Mouse (Mus musculus): ENCODE data around the gene Ubash3a. TPM values are rescaled to one million over a fixed set of nuclear protein-coding genes. Genes with fewer than 3 reads are reported as not detected.

Gene Ubash3a
- total RNA-seq, 1 experiment: 6.7 TPM

DNA sequence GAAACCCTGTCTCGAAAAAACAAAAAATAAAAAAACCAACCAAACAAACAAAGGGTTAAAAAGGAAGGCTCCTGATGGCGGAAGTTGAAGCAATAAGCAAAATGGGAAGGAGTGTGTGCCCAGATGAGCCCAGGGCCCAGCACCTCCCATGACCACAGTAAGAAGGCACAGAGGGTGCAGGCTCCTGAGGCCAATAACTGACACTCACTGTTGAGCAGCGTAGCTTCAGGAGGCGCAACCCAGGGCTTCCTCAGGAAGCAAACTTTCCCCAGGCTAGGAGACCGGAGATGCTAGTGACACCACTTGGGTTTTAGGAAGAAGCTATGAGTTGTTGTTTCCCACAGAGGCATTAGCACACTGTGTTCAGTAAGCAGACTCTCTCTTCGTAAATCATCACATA is 83.2 kb downstream of the Ubash3a start:
- no peak overlapping the region for H3K4me3 ChIP-seq (ENCODE audit: insufficient read depth in 1 of 2, low read depth in 1 of 2, low read length in 2 of 2, poor library complexity in 1 of 2, severe bottlenecking in 1 of 2)
- H3K9me3 ChIP-seq (ENCODE audit: control insufficient read depth, insufficient read depth, low read depth, low read length): no peaks in the 10 kb centered on the region
- TF ChIP-seq CHD2 (IDR thresholded peaks at IDR 0.05; ENCODE audit: low read depth, low read length) (no peak), ZNF384 (IDR thresholded peaks at IDR 0.05; ENCODE audit: low read depth, low read length) (no peak), MAFK (IDR thresholded peaks at IDR 0.05; ENCODE audit: insufficient read depth, low read depth, low read length) (no peak), HCFC1 (IDR thresholded peaks at IDR 0.05; ENCODE audit: borderline replicate concordance, insufficient read depth, low read length) (no peak), ZC3H11A (IDR thresholded peaks at IDR 0.05; ENCODE audit: borderline replicate concordance, low read depth, low read length) (no peak)
- DNase-seq (ENCODE audit: low read depth, low spot score): no peak
- in situ Hi-C loops (cut with MboI; ENCODE audit: low sequenced_read_pairs in 2 of 2, unreplicated experiment in 2 of 2): no loop called here
- no peaks in the 10 kb centered on the region for H3K36me3 ChIP-seq (ENCODE audit: control insufficient read depth, insufficient read depth, low read length, poor library complexity, severe bottlenecking)
- H3K4me1 ChIP-seq (ENCODE audit: control insufficient read depth in 2 of 2, insufficient read depth in 2 of 2, low read length in 2 of 2, poor library complexity in 1 of 2): peaks cover 7 to 22% of the 10 kb centered on the region in 2 experiments
- H3K9ac ChIP-seq (ENCODE audit: insufficient read depth, low read depth, low read length, poor library complexity, severe bottlenecking): no peak overlapping the region
- H3K27ac ChIP-seq (ENCODE audit: insufficient read depth, low read depth, low read length, poor library complexity, severe bottlenecking): no peak overlapping the region; the same call in 1 of the 2 replicates

DNA sequence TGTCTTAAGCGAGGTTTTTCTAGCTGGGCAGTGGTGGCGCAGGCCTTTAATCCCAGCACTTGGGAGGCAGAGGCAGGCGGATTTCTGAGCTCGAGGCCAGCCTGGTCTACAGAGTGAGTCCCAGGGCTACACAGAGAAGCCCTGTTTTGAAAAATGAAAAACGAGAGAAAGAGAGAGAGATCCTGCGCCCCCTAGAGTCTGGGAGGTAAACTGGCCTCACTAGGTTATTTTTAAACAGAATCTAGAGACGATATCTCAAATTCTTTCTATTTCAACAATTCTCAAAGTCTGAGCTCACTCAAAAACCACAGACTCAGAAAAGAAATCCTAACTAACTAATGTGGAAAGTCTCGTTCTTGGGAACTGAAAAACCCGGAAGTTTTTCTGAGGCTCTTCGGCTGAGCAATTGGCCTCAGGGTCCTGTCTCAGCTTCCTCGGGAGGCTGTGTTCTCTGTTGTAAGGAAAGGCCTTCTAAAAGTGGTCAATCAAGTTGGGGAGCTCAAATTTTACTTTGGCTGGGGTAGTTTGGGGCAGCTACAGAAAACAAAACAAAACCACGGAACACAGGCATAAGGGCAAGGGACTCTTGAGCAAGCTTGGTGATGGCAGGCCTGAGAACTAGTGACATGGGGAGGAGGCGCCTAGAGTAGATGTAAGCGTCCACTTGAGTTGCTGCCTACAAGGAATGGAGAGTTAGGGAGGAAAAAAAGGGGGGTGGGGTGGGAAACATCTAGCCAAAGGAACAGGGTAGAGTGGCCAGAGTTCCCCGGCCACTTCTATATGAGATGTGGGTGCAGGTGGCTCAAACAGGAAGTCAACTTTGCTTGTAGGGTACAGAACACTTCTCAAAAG is 86.9 kb downstream of the Ubash3a start:
- H3K4me3 ChIP-seq (ENCODE audit: insufficient read depth in 1 of 2, low read depth in 1 of 2, low read length in 2 of 2, poor library complexity in 1 of 2, severe bottlenecking in 1 of 2): peak overlapping the region; percentile 76 to 83
- peak overlapping the region; percentile 41; the same call in 1 of the 2 replicates for H3K9ac ChIP-seq (ENCODE audit: insufficient read depth, low read depth, low read length, poor library complexity, severe bottlenecking)
- H3K36me3 ChIP-seq (ENCODE audit: control insufficient read depth, insufficient read depth, low read length, poor library complexity, severe bottlenecking): no peaks in the 10 kb centered on the region
- no peak for DNase-seq (ENCODE audit: low read depth, low spot score)
- peaks cover 7 to 17% of the 10 kb centered on the region in 2 experiments for H3K4me1 ChIP-seq (ENCODE audit: control insufficient read depth in 2 of 2, insufficient read depth in 2 of 2, low read length in 2 of 2, poor library complexity in 1 of 2)
- no peaks in the 10 kb centered on the region for H3K9me3 ChIP-seq (ENCODE audit: control insufficient read depth, insufficient read depth, low read depth, low read length)
- TF ChIP-seq HCFC1 (IDR thresholded peaks at IDR 0.05; ENCODE audit: borderline replicate concordance, insufficient read depth, low read length) (no peak), CHD2 (IDR thresholded peaks at IDR 0.05; ENCODE audit: low read depth, low read length) (no peak)
- in situ Hi-C loops (cut with MboI; ENCODE audit: low sequenced_read_pairs in 2 of 2, unreplicated experiment in 2 of 2): no loop called here
- peak overlapping the region; percentile 72 for H3K27ac ChIP-seq (ENCODE audit: insufficient read depth, low read depth, low read length, poor library complexity, severe bottlenecking)

DNA sequence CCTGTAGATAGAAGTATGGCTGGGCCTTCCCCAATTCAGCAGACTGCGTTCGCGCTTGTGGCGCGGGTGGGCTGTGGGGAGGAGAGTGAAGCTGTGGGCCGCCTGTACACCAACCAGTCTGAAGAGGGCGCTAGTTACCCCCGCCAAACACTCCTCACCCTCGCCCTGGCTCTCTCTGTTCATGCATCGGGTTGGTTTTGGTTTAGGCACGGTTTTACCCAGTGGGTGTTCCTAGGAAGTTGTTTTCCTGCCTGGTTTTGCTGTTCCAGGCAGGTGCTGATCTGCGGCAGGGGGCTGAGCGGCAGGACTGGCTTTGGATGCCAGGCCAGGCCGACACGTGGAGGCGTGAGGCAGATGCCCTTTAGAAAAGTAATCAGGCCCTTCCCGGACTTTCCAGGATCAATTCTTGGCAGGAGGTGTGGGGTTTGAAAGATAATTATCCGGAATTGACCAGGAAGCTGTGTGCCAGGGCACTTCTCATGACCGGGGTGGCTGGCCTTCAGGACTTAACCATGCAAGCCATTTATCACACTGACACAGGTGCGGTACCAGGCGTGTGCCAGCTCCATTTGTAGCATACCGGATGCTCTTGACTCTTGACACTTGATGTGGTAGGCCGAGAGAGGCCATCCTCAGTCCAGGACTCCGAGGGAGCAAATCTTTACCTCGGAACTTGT is 87.7 kb downstream of the Ubash3a start:
- in situ Hi-C loops (cut with MboI; ENCODE audit: low sequenced_read_pairs in 2 of 2, unreplicated experiment in 2 of 2): no loop called here
- DNase-seq (ENCODE audit: low read depth, low spot score): no peak

DNA sequence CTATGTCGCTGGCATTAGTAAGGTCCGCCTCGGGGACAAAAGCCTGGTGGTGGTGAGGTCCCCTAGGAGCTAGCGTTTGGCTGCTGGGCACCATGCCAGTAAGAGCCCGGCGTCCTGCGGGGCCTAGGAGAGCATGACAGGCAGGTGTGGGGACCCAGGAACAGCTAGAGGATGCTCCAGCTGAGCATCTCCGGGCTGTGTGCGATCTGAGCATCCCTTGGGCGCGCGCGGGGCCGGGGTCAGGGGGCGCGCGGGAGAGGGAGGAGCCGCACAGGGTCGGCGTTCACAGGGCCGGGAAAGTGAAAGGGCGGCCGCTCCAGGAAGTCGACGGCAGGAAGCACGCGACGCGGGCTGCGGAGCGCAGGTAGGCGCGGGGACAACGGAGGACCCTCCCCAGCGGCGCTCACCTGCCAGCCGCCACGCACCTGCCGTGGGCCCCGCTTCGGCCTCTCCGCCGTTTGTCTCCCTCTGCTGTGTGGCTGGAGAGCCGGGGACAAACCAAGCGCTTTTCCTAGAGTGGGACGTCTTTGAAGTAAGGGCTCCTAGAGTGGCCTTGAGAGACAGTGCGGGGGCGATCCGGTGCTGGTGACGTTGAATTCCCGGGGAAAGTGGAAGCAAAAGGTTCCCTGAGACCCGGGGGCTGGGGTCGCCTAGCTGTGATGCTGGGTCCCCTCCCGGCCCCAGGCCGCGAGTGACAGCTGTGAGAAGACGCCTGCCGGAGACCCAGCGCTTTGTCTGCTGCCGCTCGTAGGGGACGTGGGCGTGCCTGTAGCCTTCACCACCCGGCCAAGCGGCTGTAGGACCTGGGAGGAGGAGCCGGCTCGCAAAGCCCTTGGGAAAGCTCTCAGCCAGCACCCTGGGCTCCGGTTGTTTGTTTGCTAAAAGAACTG is 88.5 kb downstream of the Ubash3a start:
- no peaks in the 10 kb centered on the region for H3K36me3 ChIP-seq (ENCODE audit: control insufficient read depth, insufficient read depth, low read length, poor library complexity, severe bottlenecking)
- peak overlapping the region; percentile 76 to 83 for H3K4me3 ChIP-seq (ENCODE audit: insufficient read depth in 1 of 2, low read depth in 1 of 2, low read length in 2 of 2, poor library complexity in 1 of 2, severe bottlenecking in 1 of 2)
- peak overlapping the region; percentile 73 for H3K9ac ChIP-seq (ENCODE audit: insufficient read depth, low read depth, low read length, poor library complexity, severe bottlenecking)
- peak overlapping the region; percentile 34; the same call in 1 of the 2 replicates for H3K27ac ChIP-seq (ENCODE audit: insufficient read depth, low read depth, low read length, poor library complexity, severe bottlenecking)
- in situ Hi-C loops (cut with MboI; ENCODE audit: low sequenced_read_pairs in 2 of 2, unreplicated experiment in 2 of 2): no loop called here
- H3K9me3 ChIP-seq (ENCODE audit: control insufficient read depth, insufficient read depth, low read depth, low read length): no peaks in the 10 kb centered on the region
- DNase-seq (ENCODE audit: low read depth, low spot score): no peak
- H3K4me1 ChIP-seq (ENCODE audit: control insufficient read depth in 2 of 2, insufficient read depth in 2 of 2, low read length in 2 of 2, poor library complexity in 1 of 2): peaks cover 7 to 21% of the 10 kb centered on the region in 2 experiments
- no peak for TF ChIP-seq ZNF384 (IDR thresholded peaks at IDR 0.05; ENCODE audit: low read depth, low read length)
- peak; percentile 33; the same call in 1 of the 2 replicates for TF ChIP-seq HCFC1 (IDR thresholded peaks at IDR 0.05; ENCODE audit: borderline replicate concordance, insufficient read depth, low read length)

More for the DNA sequence above, 87.7 kb downstream of the Ubash3a start:
- Histone ChIP-seq H3K9me3 (ENCODE audit: control insufficient read depth, insufficient read depth, low read depth, low read length) (no peaks in the 10 kb centered on the region), H3K36me3 (ENCODE audit: control insufficient read depth, insufficient read depth, low read length, poor library complexity, severe bottlenecking) (no peaks in the 10 kb centered on the region), H3K4me1 (ENCODE audit: control insufficient read depth in 2 of 2, insufficient read depth in 2 of 2, low read length in 2 of 2, poor library complexity in 1 of 2) (peaks cover 7 to 19% of the 10 kb centered on the region in 2 experiments), H3K4me3 (ENCODE audit: insufficient read depth in 1 of 2, low read depth in 1 of 2, low read length in 2 of 2, poor library complexity in 1 of 2, severe bottlenecking in 1 of 2) (peak overlapping the region; percentile 76 to 83), H3K9ac (ENCODE audit: insufficient read depth, low read depth, low read length, poor library complexity, severe bottlenecking) (peak overlapping the region; percentile 73; the same call in 1 of the 2 replicates), H3K27ac (ENCODE audit: insufficient read depth, low read depth, low read length, poor library complexity, severe bottlenecking) (peak overlapping the region; percentile 72; the same call in 1 of the 2 replicates)
- TF ChIP-seq MAFK (IDR thresholded peaks at IDR 0.05; ENCODE audit: insufficient read depth, low read depth, low read length): no peak
- TF ChIP-seq CHD2 (IDR thresholded peaks at IDR 0.05; ENCODE audit: low read depth, low read length): no peak
- TF ChIP-seq ZNF384 (IDR thresholded peaks at IDR 0.05; ENCODE audit: low read depth, low read length): no peak
- no peak for TF ChIP-seq HCFC1 (IDR thresholded peaks at IDR 0.05; ENCODE audit: borderline replicate concordance, insufficient read depth, low read length)
- no peak for TF ChIP-seq ZC3H11A (IDR thresholded peaks at IDR 0.05; ENCODE audit: borderline replicate concordance, low read depth, low read length)

Other genes starting within 250 kb of the Ubash3a start
- 9.3 and 33.4 TPM in 2 replicates for gene Abcg1, start 150.2 kb upstream of the Ubash3a start, total RNA-seq (2012; rRNA removed)
- not detected in 2 replicates for gene Tff3, start 78.2 kb upstream of the Ubash3a start, total RNA-seq (2012; rRNA removed)
- not detected in 2 replicates for gene Tff2, start 63.6 kb upstream of the Ubash3a start, total RNA-seq (2012; rRNA removed)
- gene Tff1, start 42.6 kb upstream of the Ubash3a start, total RNA-seq (2012; rRNA removed): not detected in 2 replicates
- 0.36 and 0.37 TPM in 2 replicates for gene Tmprss3, start 8.9 kb upstream of the Ubash3a start, total RNA-seq (2012; rRNA removed)
- 1.4 and 1.9 TPM in 2 replicates for gene Rsph1, start 69.5 kb downstream of the Ubash3a start, total RNA-seq (2012; rRNA removed)
- gene Slc37a1, start 78.9 kb downstream of the Ubash3a start, total RNA-seq (2012; rRNA removed): 37.5 and 64.8 TPM in 2 replicates
- 3.9 and 6.9 TPM in 2 replicates for gene Pde9a, start 178.3 kb downstream of the Ubash3a start, total RNA-seq (2012; rRNA removed)

All from ES-E14 (cell line).